Mouse (Mus musculus): ENCODE measurements around the gene Rtn1.

DNA sequence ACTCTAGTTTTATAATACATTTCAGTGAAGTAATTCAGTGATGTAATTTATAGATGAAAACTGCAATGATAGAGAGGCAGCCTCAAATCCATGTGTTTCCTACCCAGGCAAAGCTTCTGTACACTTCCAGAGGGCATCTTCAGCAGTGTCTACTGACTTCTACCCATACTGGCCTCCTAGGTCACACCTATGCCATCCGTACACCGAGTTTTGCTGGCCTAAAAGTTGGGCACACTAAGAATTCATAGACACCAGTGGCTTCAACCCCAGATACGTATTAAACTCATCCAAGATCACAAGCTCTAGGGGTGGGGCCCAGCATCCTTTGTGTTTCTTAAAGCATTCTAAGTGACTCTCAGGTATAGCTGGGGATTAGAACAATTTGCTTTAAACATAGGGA is 174.7 kb downstream of the Rtn1 start:
- no peak for TF ChIP-seq CTCF (conservative IDR thresholded peaks at IDR 0.05; ENCODE audit: insufficient read depth, insufficient read length, low read depth, low read length)
- TF ChIP-seq POLR2A (IDR thresholded peaks at IDR 0.05; ENCODE audit: low read depth, low read length) = no peak

Data from kidney, adult 2 months (tissue).